Mouse (Mus musculus) NIH3T3 (cell line): ENCODE measurements around the gene Stac3.
A peak's percentile ranks its signal among the peaks of the same experiment; 100 is the strongest.

ENCODE experiments used
- DNase-seq: peaks from one replicate; pipeline ENCODE4 v3.0.0-alpha.2; 2012; ENCODE audit warnings: low read depth

Stac3 gene

DNA sequence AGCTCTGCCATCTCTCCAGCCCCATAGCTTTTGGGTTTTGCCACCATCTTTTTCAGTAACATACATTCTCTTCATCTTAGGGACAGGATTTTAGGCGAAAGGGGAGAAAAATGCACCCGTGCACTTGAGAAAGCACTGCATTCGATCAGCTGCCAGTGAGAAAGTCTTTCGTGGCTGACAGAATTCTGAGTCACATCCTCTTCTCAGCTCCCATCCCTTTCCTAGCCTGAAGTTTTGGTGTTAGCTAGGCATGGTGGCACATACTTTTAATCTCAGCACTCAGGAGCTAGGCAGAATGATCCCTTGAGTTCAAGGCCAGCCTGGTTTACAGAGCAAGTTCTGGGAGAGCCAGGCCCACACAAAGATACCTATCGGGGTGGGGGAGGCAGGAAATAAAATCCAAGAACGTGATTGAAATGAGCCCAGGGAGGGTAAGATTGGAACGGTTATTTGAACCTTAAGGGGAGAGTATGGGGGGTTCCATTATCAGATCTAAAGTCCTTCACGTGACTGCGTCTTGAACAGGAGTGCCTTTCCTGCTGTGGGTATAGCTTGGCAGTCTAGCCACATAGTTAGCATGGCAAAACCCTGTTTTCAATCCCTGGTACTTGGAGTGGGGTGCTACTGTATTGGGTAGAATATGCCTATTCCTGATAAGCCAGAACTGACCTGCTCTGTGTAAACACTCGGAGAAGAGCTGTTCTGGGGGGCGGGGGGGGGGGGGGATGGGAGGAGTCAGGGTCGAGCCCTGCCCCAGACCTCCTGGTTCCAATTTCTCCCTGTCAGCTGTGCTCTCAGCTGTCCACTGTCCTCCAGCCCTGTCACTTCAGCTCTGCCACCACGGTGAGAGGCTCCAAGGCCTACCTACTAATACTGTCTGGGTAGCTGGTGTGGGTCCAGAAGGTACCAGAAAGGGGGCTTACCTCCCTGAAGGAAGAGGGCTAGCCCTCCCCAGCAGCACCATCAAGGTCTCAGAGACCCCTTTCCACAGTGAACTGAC is at the start of gene Stac3:
Gene Stac3 (plus strand): TSS at position 793 of the 1,000 bp plus-strand sequence.
- peak; percentile 62 for DNase-seq

DNA sequence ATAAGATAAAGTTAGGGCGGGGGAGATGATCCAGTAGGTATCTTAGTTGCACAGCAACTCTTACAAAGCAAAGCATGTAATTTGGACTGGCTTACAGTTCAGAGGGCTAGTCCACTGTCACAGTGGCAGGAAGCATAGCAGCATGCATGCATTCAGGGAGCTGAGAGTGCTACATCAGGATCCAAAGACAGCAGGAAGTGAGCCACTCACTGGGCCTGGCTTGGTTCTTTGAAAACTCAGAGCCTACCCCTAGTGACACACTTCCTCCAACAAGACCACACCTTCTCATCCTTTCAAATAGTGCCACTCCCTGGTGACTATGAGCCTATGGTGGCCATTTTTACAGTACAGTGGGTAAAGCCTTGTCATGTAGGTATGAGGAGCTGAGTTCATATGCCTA is 47.8 kb upstream of the Stac3 start:
- DNase-seq = no peak

DNA sequence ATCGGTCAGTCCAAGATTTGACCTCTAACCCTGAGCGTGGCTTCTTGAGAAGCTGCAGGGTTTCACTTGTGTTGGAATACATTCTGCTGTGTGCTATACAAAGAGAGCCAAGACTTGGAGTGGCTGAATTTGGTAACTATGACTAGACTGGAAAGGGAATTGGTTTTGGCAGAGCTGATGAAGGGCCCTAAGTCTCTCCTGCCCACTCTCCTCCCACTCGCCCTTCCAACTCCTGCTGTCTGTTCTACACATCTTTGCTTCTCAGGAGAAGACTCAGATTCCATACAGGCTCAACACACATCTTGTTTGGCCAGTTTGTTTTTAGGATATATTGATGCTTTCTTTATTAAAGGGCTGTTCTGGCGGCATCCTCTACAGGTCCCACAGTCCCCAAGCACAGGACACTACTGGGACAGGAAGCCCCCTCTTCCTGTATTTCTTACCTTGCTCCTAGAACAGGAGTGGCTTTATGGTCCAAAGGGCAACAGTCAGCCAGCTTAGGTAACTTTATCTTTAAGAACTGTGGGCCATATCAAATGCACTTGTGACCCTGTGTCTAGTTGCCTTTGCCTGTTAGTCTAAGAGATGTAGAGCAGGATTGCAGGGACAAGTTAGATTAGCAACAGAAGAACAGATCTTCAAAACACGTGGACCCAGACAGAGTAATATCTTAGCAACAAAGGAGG is 38.9 kb upstream of the Stac3 start:
- no peak for DNase-seq

DNA sequence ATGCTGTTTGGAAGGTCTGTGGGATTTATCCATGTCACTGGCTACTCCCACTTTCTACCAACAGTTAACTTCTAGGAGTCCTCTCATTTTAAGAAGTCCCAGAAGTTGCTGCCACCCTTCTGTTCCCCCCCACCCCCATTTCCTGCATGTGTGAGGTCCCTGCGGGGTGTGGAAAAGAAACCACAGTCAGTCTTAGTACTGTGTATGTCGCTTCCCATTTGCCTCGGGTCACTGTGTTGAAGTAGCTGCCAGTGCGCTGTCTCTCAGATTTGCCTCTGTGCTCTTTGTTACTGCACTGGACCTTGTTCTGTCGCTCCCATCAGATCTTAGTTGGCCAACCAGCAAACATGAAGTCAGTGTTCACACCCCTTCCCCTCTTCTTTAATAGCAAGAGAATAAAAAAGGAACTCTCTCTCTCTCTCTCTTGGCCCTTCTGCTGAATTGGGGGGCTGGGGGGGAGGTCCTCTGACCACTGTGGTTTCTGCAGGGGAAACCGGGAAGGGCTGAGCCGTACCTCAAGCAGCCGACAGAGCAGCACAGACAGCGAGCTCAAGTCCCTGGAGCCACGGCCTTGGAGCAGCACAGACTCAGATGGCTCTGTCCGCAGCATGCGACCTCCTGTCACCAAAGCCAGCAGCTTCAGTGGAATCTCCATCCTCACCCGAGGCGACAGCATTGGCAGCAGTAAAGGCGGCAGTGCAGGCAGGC is 30.1 kb upstream of the Stac3 start:
- no peak for DNase-seq

DNA sequence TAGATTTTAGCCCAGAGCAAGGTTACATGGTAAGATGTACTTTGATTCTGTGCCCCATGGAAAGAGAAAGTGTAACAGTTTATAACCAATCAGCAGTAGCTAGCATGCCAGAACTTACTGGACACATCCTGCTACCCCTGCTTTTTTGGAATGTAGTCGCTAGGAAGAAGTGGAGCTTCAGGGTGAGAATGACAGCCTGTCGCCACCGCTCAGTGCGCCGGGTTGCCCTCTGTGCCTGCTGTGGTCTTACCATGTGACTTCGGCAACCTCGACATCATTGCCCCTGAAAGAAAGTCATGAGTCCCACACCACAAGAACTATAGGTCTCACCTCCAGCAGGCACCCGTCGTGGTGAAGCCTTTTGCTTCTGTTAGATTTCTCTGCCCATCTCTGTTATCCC is 28.8 kb upstream of the Stac3 start:
- no peak for DNase-seq

DNA sequence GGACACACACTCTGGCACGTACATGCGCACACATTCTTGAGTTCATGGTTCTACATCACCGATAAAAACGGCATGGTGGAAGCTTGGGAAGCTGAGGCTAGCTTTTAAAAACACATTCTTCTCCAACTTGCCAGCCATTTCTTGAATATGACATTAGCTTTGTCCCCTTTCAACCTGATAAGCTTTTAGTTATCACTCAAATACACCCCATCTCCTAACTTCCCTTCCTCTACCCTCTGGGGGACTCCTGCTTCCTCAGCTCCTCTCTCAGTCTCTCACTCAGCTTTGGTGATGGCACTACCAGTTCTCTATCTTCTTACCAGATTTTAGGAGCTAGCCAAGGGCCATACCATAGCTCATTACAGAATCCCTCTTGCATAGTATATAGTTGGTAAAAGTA is 26.3 kb upstream of the Stac3 start:
- DNase-seq = no peak

DNA sequence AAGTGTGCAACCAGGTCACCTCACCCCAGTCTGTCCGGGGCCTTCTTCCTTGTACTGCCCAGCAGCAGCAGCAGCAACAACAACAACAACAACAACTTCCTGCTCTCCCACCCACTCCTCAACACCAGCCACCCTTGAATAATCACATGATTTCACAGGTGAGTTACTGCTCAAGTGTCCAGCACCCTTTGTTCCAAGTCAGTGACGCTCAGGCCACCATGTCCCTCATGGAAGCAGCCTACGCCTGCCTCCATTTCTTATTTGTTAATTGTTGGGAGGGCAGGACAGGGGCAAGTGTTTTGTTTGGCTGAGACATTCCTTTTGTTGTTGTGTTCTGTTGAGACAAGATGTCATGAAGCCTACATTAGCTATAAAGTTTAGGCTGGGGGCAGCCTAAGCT is 24.9 kb upstream of the Stac3 start:
- DNase-seq = no peak

DNA sequence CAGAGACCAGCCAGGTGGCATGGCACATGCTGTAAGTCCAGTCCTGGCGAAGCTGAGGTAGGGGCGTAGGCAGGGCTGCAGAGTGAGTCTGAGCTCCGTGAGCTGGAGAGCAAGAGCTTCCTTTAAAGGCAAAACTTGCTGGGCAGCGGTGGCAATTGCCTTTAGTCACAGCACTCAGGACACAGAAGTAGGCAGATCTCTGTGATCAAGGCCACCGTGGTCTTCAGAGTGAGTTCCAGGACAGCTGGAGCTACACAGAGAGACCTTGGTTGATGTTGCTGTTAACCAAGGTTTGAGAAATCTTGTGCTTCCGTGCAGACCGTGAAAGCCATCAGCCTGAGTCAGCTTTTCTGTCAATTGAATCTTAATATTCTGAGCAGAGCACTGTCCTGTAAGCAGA is 24.2 kb upstream of the Stac3 start:
- DNase-seq = no peak

DNA sequence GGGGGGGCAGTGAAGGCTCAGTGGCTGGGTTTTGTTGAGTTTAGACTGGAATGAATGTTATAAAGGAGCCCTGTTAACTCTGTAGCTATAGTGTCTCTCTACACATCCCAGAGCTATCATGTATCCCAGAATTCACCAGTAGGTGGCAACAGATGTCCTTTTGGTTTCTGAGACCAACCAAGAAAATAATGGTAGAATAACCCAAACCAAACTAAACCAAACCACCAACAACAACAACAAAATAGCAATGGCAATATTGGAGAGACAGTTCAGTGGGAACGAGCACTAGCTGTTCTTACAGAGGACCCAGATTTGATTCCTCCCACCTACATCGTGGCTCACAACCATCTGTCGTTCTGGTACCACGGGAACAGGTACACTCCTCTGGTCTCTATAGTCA is 22.4 kb upstream of the Stac3 start:
- DNase-seq = peak; percentile 88

DNA sequence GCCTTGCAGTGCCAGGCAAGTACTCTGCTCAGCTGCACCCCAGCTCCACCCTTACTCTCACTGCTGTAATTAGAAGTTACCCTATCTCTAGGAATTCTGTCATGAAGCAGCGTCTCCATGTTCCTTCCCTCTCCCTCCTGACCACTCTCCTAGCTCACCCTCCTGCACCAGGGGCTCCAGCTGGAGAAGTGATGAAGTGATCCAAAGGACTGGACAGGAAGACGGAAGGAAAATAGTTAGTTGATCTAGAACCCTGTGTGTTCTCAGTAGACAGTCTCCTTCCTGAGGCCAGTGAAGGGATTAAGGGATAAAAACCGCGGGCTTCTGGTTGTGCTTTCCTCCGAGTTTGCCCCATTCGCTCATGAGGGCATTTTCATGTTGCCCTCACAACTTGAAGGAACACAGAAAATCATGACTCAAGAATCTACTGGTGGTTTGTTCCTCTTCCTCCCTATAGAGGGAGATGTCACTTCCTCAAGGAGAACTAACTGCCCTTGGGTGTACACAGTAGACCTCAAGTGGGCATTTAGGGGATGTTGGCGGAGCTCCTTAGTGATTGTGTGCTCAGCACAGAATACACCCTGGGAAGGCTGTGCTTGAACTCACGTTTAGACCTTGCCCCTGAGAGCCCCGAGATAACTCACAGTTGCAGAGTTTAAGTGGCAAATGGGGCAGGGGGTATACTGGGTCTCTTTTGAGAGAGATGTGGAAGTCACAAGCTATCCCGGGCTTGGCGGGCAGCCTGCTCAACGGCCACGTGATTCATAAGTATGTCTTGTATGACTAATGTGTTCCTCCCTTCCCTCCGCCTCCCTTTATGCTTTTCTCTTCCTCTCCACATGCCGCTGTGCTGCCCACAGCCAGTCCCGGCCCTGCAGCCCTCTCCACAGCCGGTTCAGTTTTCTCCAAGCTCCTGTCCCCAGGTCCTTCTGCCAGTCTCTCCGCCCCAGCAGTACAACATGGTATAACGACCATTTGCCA is 20.4 kb upstream of the Stac3 start:
- DNase-seq = peak; percentile 95

DNA sequence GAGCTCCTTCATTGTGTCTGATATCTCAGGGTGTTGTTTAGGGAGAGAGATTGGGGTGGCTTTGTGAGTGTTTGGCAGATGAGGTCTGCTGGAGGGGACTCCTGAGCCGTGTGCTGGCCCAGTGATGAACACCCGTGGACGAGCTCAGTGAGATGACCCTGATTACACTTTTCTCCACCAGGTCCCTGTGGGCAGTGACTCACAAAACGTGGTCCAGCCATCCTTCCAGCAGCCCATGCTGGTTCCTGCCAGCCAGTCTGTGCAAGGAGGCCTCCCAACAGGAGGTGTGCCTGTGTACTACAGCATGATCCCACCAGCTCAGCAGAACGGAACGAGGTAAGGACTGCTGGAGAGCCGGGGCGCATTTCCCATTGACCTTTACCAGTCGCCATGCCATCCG is 16.3 kb upstream of the Stac3 start:
- peak; percentile 55 for DNase-seq

DNA sequence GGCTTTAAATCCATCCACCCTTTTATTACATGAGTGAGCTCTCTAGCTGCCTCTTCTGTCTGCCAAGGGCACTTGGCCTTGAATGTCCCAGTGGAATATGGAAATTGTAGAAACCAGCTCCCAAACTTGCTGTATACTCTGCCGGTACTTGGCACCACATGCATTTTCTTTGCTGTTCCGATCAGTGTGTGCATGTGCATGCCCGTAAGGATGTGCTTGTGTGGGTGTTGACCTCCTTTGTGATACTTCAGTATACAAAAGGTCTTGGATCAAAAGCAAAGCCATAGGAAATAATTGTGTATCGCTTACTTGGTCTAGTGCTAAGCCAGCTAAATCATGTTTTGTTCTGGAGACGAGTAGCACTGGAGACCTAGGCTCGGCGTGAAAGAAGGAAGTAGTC is 12.6 kb upstream of the Stac3 start:
- no peak for DNase-seq

DNA sequence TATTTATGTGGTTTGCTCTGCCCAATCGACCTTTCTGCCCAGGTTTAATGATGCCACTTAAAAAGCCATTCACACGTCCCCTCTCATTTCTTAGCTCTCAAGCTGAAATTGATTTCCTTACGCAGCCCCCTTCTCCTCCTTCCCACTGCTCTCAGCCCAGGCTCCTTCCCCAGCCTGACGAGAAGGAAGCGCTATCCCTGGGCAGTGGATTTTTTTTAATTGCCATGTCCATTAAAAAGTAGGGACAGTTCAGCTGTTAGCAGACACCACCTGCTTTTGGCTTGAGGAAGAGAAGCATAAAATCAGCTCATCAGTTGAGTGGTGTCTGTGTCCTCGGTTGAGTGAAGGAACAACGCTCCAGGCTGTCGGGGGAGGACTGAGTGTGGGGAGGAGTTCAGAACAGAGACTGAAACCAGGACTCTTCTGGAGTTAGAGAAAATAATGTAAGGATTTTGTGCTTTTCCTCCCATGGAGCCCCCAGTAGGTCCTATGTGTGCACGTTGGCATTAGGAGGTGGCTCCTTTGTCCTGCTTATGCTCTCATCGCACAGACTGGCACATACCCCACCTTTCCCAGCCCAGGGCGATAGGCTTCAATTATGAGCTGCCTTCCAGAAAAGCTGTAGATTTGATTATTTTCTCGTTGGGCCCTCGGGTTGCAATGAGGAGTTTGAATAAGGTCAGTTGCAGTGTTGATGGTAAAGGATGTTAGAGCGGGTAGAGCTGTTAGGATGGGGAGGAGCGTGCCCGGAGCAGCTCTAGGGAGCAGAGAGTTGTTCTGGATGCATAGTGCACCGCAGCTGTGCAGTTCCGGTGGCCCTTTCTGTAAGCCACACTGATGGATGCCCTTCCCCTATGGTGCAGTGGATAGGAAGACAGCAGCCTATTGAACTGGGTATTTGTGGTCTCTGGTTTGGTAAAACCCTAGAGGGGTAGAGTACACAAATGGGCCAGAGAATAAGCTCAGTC is 11.0 kb upstream of the Stac3 start:
- no peak for DNase-seq

DNA sequence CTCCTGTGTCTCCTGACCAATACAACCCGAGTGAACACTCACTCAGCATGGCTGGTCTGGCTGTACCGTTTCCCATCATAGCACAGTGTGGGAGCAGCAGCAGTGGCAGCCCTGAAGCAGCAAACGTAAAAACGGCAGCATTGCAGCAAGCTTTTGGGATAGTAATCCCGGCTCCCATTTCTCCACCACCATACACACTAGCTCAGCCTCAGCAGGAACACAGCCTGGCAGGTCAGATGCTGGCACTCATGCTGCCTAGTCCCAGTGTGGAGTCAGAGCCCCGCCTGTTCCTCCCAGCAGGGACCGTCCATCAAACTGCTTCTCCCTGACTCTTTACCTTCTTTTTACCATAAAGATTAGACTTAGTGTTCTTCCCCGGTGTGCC is 10.4 kb upstream of the Stac3 start:
- DNase-seq = no peak

DNA sequence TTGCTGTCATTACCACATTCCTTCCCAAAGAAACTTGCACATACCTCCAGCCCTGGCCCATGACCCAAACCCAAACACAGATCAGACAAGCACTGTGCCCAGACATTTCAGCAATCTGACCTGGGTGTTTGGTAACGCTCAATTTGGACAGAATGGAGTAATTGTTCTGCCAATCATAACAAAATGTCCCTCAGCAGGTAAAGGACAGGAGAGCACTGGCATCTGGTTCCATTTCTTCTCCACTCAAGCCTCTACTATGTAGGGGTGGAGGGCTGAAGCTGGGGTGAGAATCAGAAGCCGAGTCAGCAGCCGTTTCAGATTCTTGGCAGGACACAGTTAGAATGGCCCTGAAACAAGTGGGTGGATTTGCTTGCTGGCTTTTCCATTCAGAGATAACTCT is 9.4 kb upstream of the Stac3 start:
- DNase-seq = no peak

DNA sequence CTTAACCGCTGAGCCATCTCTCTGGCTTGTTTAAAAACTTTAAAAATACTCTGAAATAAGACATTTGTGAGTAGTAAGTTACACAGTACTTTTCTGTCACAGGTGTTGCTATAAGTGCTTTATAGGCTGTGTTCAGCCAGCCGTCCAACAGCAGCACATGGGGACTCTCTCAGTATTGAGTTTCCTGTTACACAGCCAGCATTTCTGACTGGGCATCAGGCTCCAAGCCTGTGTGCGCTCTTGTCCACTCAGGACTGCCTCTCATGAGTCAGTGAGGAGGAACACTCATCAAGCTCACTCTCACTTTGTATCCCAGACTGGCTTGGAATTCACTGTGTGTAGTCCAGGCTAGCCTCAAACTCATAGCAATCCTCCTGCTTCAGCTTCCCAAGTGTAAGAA is 5.3 kb upstream of the Stac3 start:
- DNase-seq = no peak

DNA sequence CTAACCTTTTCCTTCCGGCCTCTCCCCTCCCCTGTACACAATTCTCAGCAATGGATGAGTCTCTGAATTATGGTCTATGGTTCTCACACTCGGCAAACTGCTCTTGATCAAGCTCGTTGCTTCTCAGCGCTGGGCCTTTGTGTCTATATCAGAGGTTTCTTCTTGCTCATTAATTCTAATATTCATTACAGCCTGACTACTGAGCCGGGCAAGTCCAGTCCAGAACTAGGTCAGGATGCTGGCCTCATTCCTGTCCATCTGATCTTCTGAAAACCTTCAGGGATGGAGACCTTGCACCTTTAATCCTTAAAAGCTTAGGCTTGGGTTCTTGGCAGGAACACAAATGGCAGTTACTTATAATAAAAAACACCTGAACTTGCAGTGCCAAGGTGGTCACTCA is 2.0 kb upstream of the Stac3 start:
- DNase-seq = no peak

DNA sequence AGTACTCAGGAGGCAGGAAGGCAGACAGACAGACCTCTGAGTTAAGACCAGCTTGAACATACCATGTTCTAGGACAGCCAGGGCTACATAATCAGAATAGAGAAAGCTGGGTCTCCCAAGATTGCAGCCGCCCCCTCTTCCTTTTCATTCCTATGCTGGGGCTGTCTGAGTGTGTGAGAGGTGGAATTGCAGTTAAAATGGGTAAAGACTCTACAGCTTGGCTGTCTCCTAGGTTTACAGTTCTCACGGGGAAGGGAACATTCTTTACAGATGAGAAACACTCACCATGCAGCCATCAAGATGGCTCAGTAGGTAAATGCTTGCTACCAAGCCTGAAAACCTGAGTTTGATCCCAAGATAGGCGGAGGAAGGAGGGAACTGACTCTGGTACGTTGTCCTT is 1.4 kb upstream of the Stac3 start:
- peak; percentile 39 for DNase-seq

DNA sequence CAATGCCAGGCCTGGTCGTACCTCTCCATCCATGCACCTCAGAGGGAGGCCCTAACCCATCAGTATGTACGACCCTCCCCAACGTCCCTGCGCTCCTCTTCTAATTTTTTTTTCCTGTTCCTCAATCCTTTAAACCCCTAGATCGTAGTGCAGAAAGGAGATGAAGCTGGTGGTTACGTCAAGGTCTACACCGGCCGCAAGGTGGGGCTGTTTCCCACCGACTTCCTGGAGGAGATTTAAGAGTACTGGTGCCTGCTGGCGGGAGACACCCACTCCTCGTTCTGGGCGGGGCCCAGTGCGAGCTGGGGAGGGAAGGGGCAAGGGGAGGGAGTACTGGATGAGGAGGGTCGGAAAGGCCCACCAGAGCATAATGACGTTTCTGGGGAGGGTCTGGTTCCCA is 6.8 kb downstream of the Stac3 start:
- peak; percentile 49 for DNase-seq
